Mouse (Mus musculus) myocyte (in vitro differentiated cells): ENCODE measurements around the gene Mrpl37. TPM values are rescaled to one million over a fixed set of nuclear protein-coding genes. Genes with fewer than 3 reads are reported as not detected.
A peak's percentile ranks its signal among the peaks of the same experiment; 100 is the strongest.
"Not testable (repeated sequence)": the region's sequence is repeated elsewhere in the genome, so short reads cannot be mapped to it uniquely, and the experiment has no call there.

Experiments
- H3K27me3 ChIP-seq: one replicate; pipeline ENCODE4 v1.6.1; 2011; ENCODE audit not compliant: control insufficient read depth, insufficient read depth, insufficient read length
- H3K36me3 ChIP-seq: one replicate; pipeline ENCODE4 v1.6.1; 2011; ENCODE audit not compliant: control insufficient read depth, insufficient read depth
- H3K4me2 ChIP-seq: one replicate; pipeline ENCODE4 v1.6.1; 2011; ENCODE audit warnings: low read depth, control low read depth
- H3K4me3 ChIP-seq: one replicate; pipeline ENCODE4 v1.5.1; 2011; ENCODE audit warnings: mild to moderate bottlenecking, control low read depth, moderate library complexity
- H3K79me2 ChIP-seq: one replicate; pipeline ENCODE4 v1.6.1; 2011; ENCODE audit not compliant: control insufficient read depth, insufficient read depth
- H3ac ChIP-seq: one replicate; pipeline ENCODE4 v1.6.1; 2011; ENCODE audit not compliant: control insufficient read depth, insufficient read length
- CEBPB ChIP-seq: IDR thresholded peaks from 2 replicates; pipeline ENCODE4 v1.6.1; 2011; ENCODE audit warnings: mild to moderate bottlenecking, moderate library complexity; ENCODE audit not compliant: poor library complexity, insufficient read depth, severe bottlenecking
- E2F4 ChIP-seq: IDR thresholded peaks from one replicate; pipeline ENCODE4 v1.6.1; 2011; ENCODE audit warnings: mild to moderate bottlenecking, control low read depth, moderate library complexity; ENCODE audit not compliant: insufficient read depth
- MAX ChIP-seq: IDR thresholded peaks from one replicate; pipeline ENCODE4 v1.6.1; 2011; ENCODE audit warnings: low read depth, mild to moderate bottlenecking, control low read depth
- MYOD1 ChIP-seq, 3 experiments: IDR thresholded peaks; one replicate each; pipeline ENCODE4 v1.6.1; 2011; ENCODE audit warnings: control low read depth in 2 of 3, low read depth in 2 of 3, mild to moderate bottlenecking in 2 of 3, moderate library complexity in 1 of 3; ENCODE audit not compliant: insufficient read length in 2 of 3, control insufficient read depth in 1 of 3
- MYOG ChIP-seq, 3 experiments: IDR thresholded peaks; one replicate each; pipeline ENCODE4 v1.6.1; 2011; ENCODE audit warnings: control low read depth in 2 of 3, low read depth in 2 of 3, mild to moderate bottlenecking in 2 of 3; ENCODE audit not compliant: insufficient read length in 2 of 3, control insufficient read depth in 1 of 3, insufficient read depth in 1 of 3
- POLR2A ChIP-seq: IDR thresholded peaks from one replicate; pipeline ENCODE4 v1.6.1; 2011; ENCODE audit warnings: low read depth, mild to moderate bottlenecking, control low read depth, moderate library complexity; ENCODE audit not compliant: insufficient read length
- POLR2AphosphoS2 ChIP-seq: IDR thresholded peaks from one replicate; pipeline ENCODE4 v1.6.1; 2011; ENCODE audit warnings: low read depth, control low read depth; ENCODE audit not compliant: insufficient read length
- REST ChIP-seq: IDR thresholded peaks from one replicate; pipeline ENCODE4 v1.6.1; 2011; ENCODE audit warnings: mild to moderate bottlenecking, control low read depth, moderate library complexity; ENCODE audit not compliant: insufficient read depth, insufficient read length
- SRF ChIP-seq: IDR thresholded peaks from one replicate; pipeline ENCODE4 v1.6.1; 2011; ENCODE audit warnings: low read depth; ENCODE audit not compliant: control insufficient read depth, insufficient read length
- TCF12 ChIP-seq: IDR thresholded peaks from one replicate; pipeline ENCODE4 v1.6.1; 2011; ENCODE audit warnings: mild to moderate bottlenecking, control low read depth; ENCODE audit not compliant: poor library complexity, insufficient read depth, severe bottlenecking
- TCF3 ChIP-seq: IDR thresholded peaks from one replicate; pipeline ENCODE4 v1.6.1; 2011; ENCODE audit warnings: low read depth, control low read depth; ENCODE audit not compliant: insufficient read length
- USF1 ChIP-seq: IDR thresholded peaks from one replicate; pipeline ENCODE4 v1.6.1; 2011; ENCODE audit warnings: low read depth, mild to moderate bottlenecking, control low read depth, moderate library complexity
- polyA plus RNA-seq: library from polyadenylated mRNA; unstranded; fragments of >200 nt; fragmentation: generic; extraction: Trizol; gene quantifications from one replicate; pipeline ENCODE4 v1.2.1, GENCODE M21; 2012; ENCODE audit warnings: missing spikeins

Gene Mrpl37
- 87.5 TPM for polyA plus RNA-seq

DNA sequence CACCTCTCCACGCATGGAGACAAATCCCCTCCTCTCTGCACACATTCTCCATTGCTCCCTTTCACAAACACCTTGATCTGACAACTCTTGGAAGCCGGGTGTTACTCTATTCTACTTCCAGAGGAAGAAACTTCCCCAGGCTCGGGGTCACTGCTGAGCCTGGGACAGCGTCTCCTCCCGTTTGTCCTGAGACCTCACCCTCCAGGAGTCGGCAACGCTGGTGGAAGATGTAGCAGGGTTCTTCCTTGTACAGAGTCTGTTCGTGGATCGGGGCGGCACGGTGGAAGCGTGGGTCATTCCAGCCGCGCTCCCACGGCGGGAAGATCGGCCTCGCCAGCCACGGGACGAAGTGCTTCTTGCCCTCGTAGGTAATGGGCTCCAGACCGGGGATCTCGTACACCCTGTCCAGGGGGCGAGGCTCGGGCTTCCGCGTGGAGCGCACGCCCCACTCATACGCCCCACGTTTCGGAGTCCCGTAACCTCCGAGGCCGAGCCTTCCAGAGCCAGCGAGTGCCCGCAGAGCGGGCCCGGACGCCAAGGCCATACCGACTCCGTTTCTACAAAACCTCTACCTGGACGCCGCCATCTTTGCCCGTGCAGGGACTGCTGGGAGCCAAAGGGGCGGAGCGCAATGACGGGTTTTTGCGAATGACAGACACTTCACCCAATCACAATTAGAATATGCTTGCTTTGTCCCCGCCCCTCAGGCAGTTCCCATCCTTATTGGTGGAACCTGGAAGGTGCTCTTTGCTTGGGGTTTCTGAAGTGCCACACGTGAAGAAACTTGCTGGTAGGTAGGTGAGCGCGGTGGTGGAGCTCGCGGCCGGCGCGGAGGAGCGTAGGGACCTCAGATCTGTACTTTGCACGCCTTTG is at the start of gene Mrpl37, which contains the start of gene Cyb5rl:
Mrpl37 (minus strand) TSS at position 617 of the 873 bp plus-strand sequence.
Cyb5rl (plus strand) TSS at position 737 of the 873 bp plus-strand sequence.
- TF ChIP-seq POLR2A (peak; percentile 80), TCF12 (no peak), MAX (no peak), SRF (no peak), POLR2AphosphoS2 (peak; percentile 42), CEBPB (no peak), TCF3 (no peak), MYOG (IDR thresholded peaks at IDR 0.05; ENCODE audit: control insufficient read depth in 1 of 3, insufficient read depth in 1 of 3, insufficient read length in 2 of 3, low read depth in 2 of 3) (no peak)
- no peaks in the 10 kb centered on the region for H3K27me3 ChIP-seq
- H3K36me3 ChIP-seq: peaks cover 15% of the 10 kb centered on the region
- peak within 1 kb of the TSS; percentile 25 for H3ac ChIP-seq
- H3K4me2 ChIP-seq: peak within 1 kb of the TSS; percentile 96
- peaks cover 11% of the 10 kb centered on the region for H3K79me2 ChIP-seq
- H3K4me3 ChIP-seq: peak within 1 kb of the TSS; percentile 50

DNA sequence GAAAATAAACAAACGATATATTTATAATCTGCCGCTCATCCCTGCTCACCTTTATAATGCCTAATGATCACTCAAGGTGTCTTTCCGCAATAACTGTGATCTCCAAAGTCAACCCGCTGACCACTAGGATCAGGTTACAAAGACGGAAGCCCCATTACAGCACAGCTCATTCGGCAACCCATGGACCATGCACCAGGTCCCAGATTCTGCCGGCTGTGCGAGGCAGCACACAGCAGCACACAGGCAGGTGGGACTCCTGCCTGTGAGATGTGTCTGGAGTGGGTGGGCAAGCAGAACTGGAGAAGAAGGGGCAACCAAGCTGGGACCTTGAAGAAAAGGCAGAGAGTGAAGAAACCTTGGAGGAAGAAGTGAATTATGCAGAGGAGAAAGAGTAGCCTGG is 47.6 kb upstream of the Mrpl37 start:
- H3K79me2 ChIP-seq: no peaks in the 10 kb centered on the region
- no peak overlapping the region for H3K4me2 ChIP-seq
- H3ac ChIP-seq: no peak overlapping the region
- TF ChIP-seq CEBPB (no peak), SRF (no peak), TCF12 (no peak), POLR2AphosphoS2 (no peak), MYOD1 (IDR thresholded peaks at IDR 0.05; ENCODE audit: control insufficient read depth in 1 of 3, insufficient read length in 2 of 3, low read depth in 2 of 3) (no peak), USF1 (no peak), POLR2A (no peak), MYOG (IDR thresholded peaks at IDR 0.05; ENCODE audit: control insufficient read depth in 1 of 3, insufficient read depth in 1 of 3, insufficient read length in 2 of 3, low read depth in 2 of 3) (no peak), REST (no peak), E2F4 (no peak), MAX (no peak), TCF3 (no peak)
- no peak overlapping the region for H3K4me3 ChIP-seq
- H3K36me3 ChIP-seq: no peaks in the 10 kb centered on the region
- H3K27me3 ChIP-seq: peaks cover 10% of the 10 kb centered on the region

DNA sequence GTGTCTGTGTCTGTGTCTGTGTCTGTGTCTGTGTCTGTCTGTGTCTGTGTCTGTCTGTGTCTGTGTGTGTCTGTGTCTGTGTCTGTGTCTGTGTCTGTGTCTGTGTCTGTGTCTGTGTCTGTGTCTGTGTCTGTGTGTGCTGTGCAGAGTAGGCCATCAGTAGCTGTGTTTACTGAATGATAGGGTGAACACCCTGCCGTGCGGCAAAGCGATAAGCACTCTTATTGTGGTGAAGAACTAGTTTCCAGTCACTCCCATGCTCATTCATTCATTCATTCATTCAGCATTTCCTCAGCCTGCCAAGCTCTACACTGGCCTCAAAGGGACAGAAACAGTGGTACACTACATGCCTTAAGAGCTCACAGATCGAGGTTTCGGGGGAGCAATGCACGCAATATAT is 42.5 kb upstream of the Mrpl37 start:
- H3K79me2 ChIP-seq, H3K36me3 ChIP-seq, H3K4me2 ChIP-seq, H3K4me3 ChIP-seq, H3ac ChIP-seq, H3K27me3 ChIP-seq: not testable (repeated sequence)

DNA sequence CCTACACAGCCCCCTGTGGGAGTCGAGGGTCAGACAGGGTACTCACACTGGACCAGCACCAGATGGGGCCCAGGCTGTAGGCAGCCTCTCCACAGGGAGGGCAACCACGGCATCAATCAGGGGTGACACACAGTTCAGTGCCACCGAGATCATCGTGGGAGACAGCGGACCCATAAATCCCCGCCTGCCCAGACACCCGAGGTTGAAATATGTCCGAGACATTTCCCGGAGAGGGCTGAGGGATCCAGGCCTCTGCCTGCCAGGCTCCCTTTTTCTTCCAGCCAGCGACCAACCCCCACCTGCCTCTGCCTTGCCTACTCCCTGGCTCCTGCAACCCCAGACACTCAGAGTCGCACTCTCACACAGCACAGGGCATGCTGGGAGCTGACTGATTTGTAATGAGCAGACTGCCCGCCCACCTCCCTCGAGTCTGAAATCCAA is 41.6 kb upstream of the Mrpl37 start:
- no peak overlapping the region for H3ac ChIP-seq
- peaks cover 7% of the 10 kb centered on the region for H3K27me3 ChIP-seq
- no peaks in the 10 kb centered on the region for H3K36me3 ChIP-seq
- H3K79me2 ChIP-seq: no peaks in the 10 kb centered on the region
- TF ChIP-seq TCF3: no peak
- TF ChIP-seq REST: no peak
- TF ChIP-seq CEBPB: no peak
- no peak for TF ChIP-seq SRF
- TF ChIP-seq MYOG (IDR thresholded peaks at IDR 0.05; ENCODE audit: control insufficient read depth in 1 of 3, insufficient read depth in 1 of 3, insufficient read length in 2 of 3, low read depth in 2 of 3): no peak
- no peak for TF ChIP-seq USF1
- no peak for TF ChIP-seq TCF12
- TF ChIP-seq MYOD1 (IDR thresholded peaks at IDR 0.05; ENCODE audit: control insufficient read depth in 1 of 3, insufficient read length in 2 of 3, low read depth in 2 of 3): no peak
- no peak for TF ChIP-seq MAX
- no peak for TF ChIP-seq POLR2AphosphoS2
- no peak for TF ChIP-seq POLR2A
- no peak for TF ChIP-seq E2F4
- no peak overlapping the region for H3K4me3 ChIP-seq
- peak overlapping the region; percentile 45 for H3K4me2 ChIP-seq

DNA sequence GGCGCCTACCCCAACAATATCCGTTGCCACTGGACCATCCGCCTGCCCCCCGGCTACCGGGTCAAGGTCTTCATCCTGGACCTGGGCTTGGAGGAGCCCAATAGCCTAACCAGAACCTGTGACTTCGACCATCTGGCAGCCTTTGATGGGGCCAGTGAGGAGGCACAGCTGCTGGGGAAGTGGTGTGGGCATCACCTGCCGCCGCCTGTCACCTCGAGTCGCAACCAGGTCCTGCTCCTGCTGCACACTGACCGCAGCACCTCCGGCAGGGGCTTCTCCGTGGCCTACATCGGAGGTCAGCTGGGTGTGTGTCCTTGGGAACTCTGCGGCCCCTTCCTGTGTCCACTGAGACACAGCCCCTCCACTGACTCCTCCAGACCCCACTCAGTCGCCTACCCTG is 40.1 kb upstream of the Mrpl37 start:
- no peaks in the 10 kb centered on the region for H3K79me2 ChIP-seq
- no peak for TF ChIP-seq MAX
- no peak for TF ChIP-seq REST
- TF ChIP-seq POLR2A: no peak
- peak in 2 of 3 experiments; percentile 89 to 90 for TF ChIP-seq MYOG (IDR thresholded peaks at IDR 0.05; ENCODE audit: control insufficient read depth in 1 of 3, insufficient read depth in 1 of 3, insufficient read length in 2 of 3, low read depth in 2 of 3)
- TF ChIP-seq USF1: no peak
- TF ChIP-seq SRF: no peak
- TF ChIP-seq E2F4: no peak
- TF ChIP-seq POLR2AphosphoS2: no peak
- no peak for TF ChIP-seq CEBPB
- peak; percentile 38 for TF ChIP-seq TCF12
- peak in 2 of 3 experiments; percentile 99 to 100 for TF ChIP-seq MYOD1 (IDR thresholded peaks at IDR 0.05; ENCODE audit: control insufficient read depth in 1 of 3, insufficient read length in 2 of 3, low read depth in 2 of 3)
- TF ChIP-seq TCF3: peak; percentile 90
- no peak overlapping the region for H3K4me3 ChIP-seq
- no peak overlapping the region for H3K4me2 ChIP-seq
- no peaks in the 10 kb centered on the region for H3K36me3 ChIP-seq
- H3ac ChIP-seq: no peak overlapping the region
- no peaks in the 10 kb centered on the region for H3K27me3 ChIP-seq
